Comparison of ENCODE assay signal across 8 mouse cellular contexts in genomic region chr1:19210215-19211032, GRCm38 (mm10). TPM values are rescaled to one million over a fixed set of nuclear protein-coding genes. Genes with fewer than 3 reads are reported as not detected.
DNase-seq lines count a peak whose midpoint lies in the region; ATAC-seq and TF ChIP-seq lines count a peak whose summit lies in the region.

No protein-coding gene starts in this region.

- no peak for TF ChIP-seq CTCF in embryonic fibroblast, embryonic 13.5 days (IDR thresholded peaks at IDR 0.05; ENCODE audit: borderline replicate concordance, insufficient read depth, low read length)

- peak overlapping the region; percentile 61 for H3K9ac ChIP-seq in kidney, embryonic 14.5 days (ENCODE audit: low read depth, low read length)
- peak overlapping the region; percentile 65 for H3K9ac ChIP-seq in limb, embryonic 12.5 days (replicated peaks)

- DNase-seq in kidney, postnatal 36 days, result no peak
- DNase-seq in retina, postnatal 1 day, result peak; percentile 47
- DNase-seq in urinary bladder, adult 2 months (ENCODE audit: low spot score), result no peak
- DNase-seq in right cerebral cortex, postnatal 36 days (ENCODE audit: low spot score in 2 of 2), result no peak
- no peak for DNase-seq in gastrocnemius, postnatal 10 days

- no peaks in the 10 kb centered on the region for H3K4me1 ChIP-seq in kidney, embryonic 14.5 days (ENCODE audit: control insufficient read depth, insufficient read depth, low read length)
- H3K4me1 ChIP-seq in embryonic fibroblast, embryonic 13.5 days (ENCODE audit: control insufficient read depth, insufficient read depth, low read length), result no peaks in the 10 kb centered on the region
- no peaks in the 10 kb centered on the region for H3K4me1 ChIP-seq in limb, embryonic 12.5 days (replicated peaks)

- H3K27ac ChIP-seq in kidney, embryonic 14.5 days (ENCODE audit: low read depth, low read length), result peak overlapping the region; percentile 76
- H3K27ac ChIP-seq in embryonic fibroblast, embryonic 13.5 days (ENCODE audit: insufficient read depth, low read length), result no peak overlapping the region
- H3K27ac ChIP-seq in limb, embryonic 12.5 days, result peak overlapping the region; percentile 86

- H3K4me3 ChIP-seq in kidney, embryonic 14.5 days (ENCODE audit: low read length), result peak overlapping the region; percentile 40
- peak overlapping the region; percentile 33 for H3K4me3 ChIP-seq in embryonic fibroblast, embryonic 13.5 days (ENCODE audit: insufficient read depth, low read length)
- peak overlapping the region; percentile 45 for H3K4me3 ChIP-seq in limb, embryonic 12.5 days (replicated peaks)

- no peaks in the 10 kb centered on the region for H3K9me3 ChIP-seq in kidney, embryonic 14.5 days (ENCODE audit: control insufficient read depth, low read length)
- H3K9me3 ChIP-seq in limb, embryonic 12.5 days, result no peaks in the 10 kb centered on the region

- ATAC-seq in kidney, embryonic 14.5 days (ENCODE audit: low FRiP score, low TSS enrichment), result peak; percentile 50; the same call in 1 of the 2 replicates
- ATAC-seq in limb, embryonic 12.5 days (ENCODE audit: insufficient number of reproducible peaks, insufficient read depth, low FRiP score, low TSS enrichment, low read depth), result no peak

- TF ChIP-seq POLR2A in embryonic fibroblast, embryonic 13.5 days (IDR thresholded peaks at IDR 0.05; ENCODE audit: low read depth, low read length), result no peak

- H3K4me2 ChIP-seq in kidney, embryonic 14.5 days (replicated peaks; ENCODE audit: low read depth, low read length), result peak overlapping the region; percentile 34
- peak overlapping the region; percentile 57 for H3K4me2 ChIP-seq in limb, embryonic 12.5 days

- H3K27me3 ChIP-seq in kidney, embryonic 14.5 days (ENCODE audit: control insufficient read depth, insufficient read depth, low read length), result peaks cover 57% of the 10 kb centered on the region
- H3K27me3 ChIP-seq in limb, embryonic 12.5 days, result peaks cover 68% of the 10 kb centered on the region

- WGBS in kidney, embryonic 14.5 days, result under 1% methylated on average over 30 of the region's 30 CpGs
- under 1% methylated on average over 30 of the region's 30 CpGs for WGBS in limb, embryonic 12.5 days

- H3K36me3 ChIP-seq in kidney, embryonic 14.5 days (ENCODE audit: control insufficient read depth, insufficient read depth, low read length), result no peaks in the 10 kb centered on the region
- H3K36me3 ChIP-seq in limb, embryonic 12.5 days, result no peaks in the 10 kb centered on the region

RNA-seq across cellular contexts. Expression of gene Tfap2b, which starts 1.7 kb away (rescaled TPM):
- polyA plus RNA-seq in kidney, embryonic 14.5 days (2014; fragmentation: Nextera tagmentation; extraction: Ambion mirVana), result 41.1 and 41.8 TPM in 2 replicates
- 1.7 and 4.8 TPM in 2 replicates for polyA plus RNA-seq in embryonic fibroblast, embryonic 13.5 days (2011; ENCODE audit: insufficient read length, low read depth, missing spikeins)
- 49.9 and 52.6 TPM in 2 replicates for polyA plus RNA-seq in limb, embryonic 12.5 days (2016; fragmentation: Nextera tagmentation; extraction: Ambion mirVana)
- 0.18 and 0.34 TPM in 2 replicates for polyA plus RNA-seq in urinary bladder, adult 2 months (2012; rRNA removed)
- under 1 TPM in 1 of 2 experiments, not detected in 1; 0.09 TPM for total RNA-seq in gastrocnemius, postnatal 10 days (2021)
